ENCODE assay signal across 11 mouse cellular contexts in genomic region chr9:118071337-118071736, GRCm38 (mm10).
"Had no signal": no experiment of that assay in that cellular context is flagged by ENCODE, and none has a peak within 500 bp of the region (broad histone marks: within the 10 kb centered on the region; RNA-seq: fewer than 3 reads in every experiment).

No protein-coding gene starts in this region.

- H3K27ac ChIP-seq: kidney, postnatal 0 days; limb, embryonic 15.5 days; midbrain, embryonic 15.5 days; neural tube, embryonic 12.5 days; stomach, embryonic 15.5 days had no signal

- H3K27me3 ChIP-seq: limb, embryonic 15.5 days; midbrain, embryonic 15.5 days; neural tube, embryonic 12.5 days; stomach, embryonic 15.5 days had no signal

- H3K4me3 ChIP-seq: limb, embryonic 15.5 days; midbrain, embryonic 15.5 days; neural tube, embryonic 12.5 days; stomach, embryonic 15.5 days had no signal

- H3K9me3 ChIP-seq: limb, embryonic 15.5 days; midbrain, embryonic 15.5 days; neural tube, embryonic 12.5 days; stomach, embryonic 15.5 days had no signal

- DNase-seq: kidney, adult 11 months; kidney, adult 9 months; kidney, postnatal 36 days; lung, adult 18-20 months; right cerebral cortex, postnatal 14 days; thymus, postnatal 36 days had no signal

- H3K4me1 ChIP-seq: limb, embryonic 15.5 days; midbrain, embryonic 15.5 days; neural tube, embryonic 12.5 days; stomach, embryonic 15.5 days had no signal

- H3K9ac ChIP-seq: limb, embryonic 15.5 days; midbrain, embryonic 15.5 days; neural tube, embryonic 12.5 days; stomach, embryonic 15.5 days had no signal

- ATAC-seq: midbrain, embryonic 15.5 days had no signal
